Mouse (Mus musculus): ENCODE data around the gene Upk2. TPM values are rescaled to one million over a fixed set of nuclear protein-coding genes. Genes with fewer than 3 reads are reported as not detected.

Upk2 gene
- not detected for polyA plus RNA-seq (2017; shearing (Covaris generic))

DNA sequence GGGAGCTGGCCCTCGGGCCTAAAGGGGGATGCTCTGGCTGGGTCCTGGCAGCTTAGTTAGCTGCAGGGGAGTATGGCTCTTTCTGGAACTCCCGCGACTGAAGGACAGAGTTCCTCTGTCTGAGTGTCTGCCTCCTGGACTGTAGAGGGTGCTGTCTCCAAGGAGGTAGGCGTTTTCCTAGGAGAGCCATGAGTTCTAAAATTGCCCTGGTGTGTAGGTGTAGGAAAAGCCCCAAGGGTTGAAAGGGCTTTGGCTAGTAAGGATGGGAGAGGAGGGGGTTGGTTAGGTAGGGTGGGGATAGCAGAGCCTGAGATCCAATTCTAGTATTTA is at the start of gene Upk2:
Gene Upk2, minus strand, starts transcription at position 86 of the 330 bp plus-strand sequence.

GRCm38 (mm10) chr9:44482552-44482951 is 27.8 kb upstream of the Upk2 start, which contains the start of gene Bcl9l:
Gene Bcl9l, plus strand, starts transcription at chr9:44482825.

GRCm38 (mm10) chr9:44440961-44441360 is 13.8 kb downstream of the Upk2 start, which contains the start of gene Foxr1:
Gene Foxr1, minus strand, starts transcription at chr9:44441136.

GRCm38 (mm10) chr9:44418519-44419385 is 36.0 kb downstream of the Upk2 start, which contains the start of gene Ccdc84:
Gene Ccdc84, minus strand, starts transcription at chr9:44418569.

GRCm38 (mm10) chr9:44406906-44407751 is 47.6 kb downstream of the Upk2 start, which contains the start of the genes Rps25 and Trappc4:
Gene Rps25, plus strand, starts transcription at chr9:44407139.
Gene Trappc4, minus strand, starts transcription at chr9:44407600.

Other genes with a start within 250 kb of the Upk2 start
- gene Cbl, start 220.9 kb downstream of the Upk2 start, polyA plus RNA-seq (2017; shearing (Covaris generic)), result 47.6 TPM
- not detected for gene Ccdc153, start 214.3 kb downstream of the Upk2 start, polyA plus RNA-seq (2017; shearing (Covaris generic))
- gene Pdzd3, start 203.5 kb downstream of the Upk2 start, polyA plus RNA-seq (2017; shearing (Covaris generic)), result not detected
- gene Nlrx1, start 186.4 kb downstream of the Upk2 start, polyA plus RNA-seq (2017; shearing (Covaris generic)), result 11.3 TPM
- not detected for gene Abcg4, start 166.4 kb downstream of the Upk2 start, polyA plus RNA-seq (2017; shearing (Covaris generic))
- 27.3 TPM for gene Hinfp, start 149.3 kb downstream of the Upk2 start, polyA plus RNA-seq (2017; shearing (Covaris generic))
- gene C2cd2l, start 134.7 kb downstream of the Upk2 start, polyA plus RNA-seq (2017; shearing (Covaris generic)), result 17.6 TPM
- gene Dpagt1, start 129.0 kb downstream of the Upk2 start, polyA plus RNA-seq (2017; shearing (Covaris generic)), result 18.8 TPM
- gene H2afx, start 120.3 kb downstream of the Upk2 start, polyA plus RNA-seq (2017; shearing (Covaris generic)), result 66.8 TPM
- gene Hmbs, start 110.7 kb downstream of the Upk2 start, polyA plus RNA-seq (2017; shearing (Covaris generic)), result 37.2 TPM
- gene Vps11, start 93.3 kb downstream of the Upk2 start, polyA plus RNA-seq (2017; shearing (Covaris generic)), result 67.2 TPM
- 15.6 TPM for gene Hyou1, start 75.5 kb downstream of the Upk2 start, polyA plus RNA-seq (2017; shearing (Covaris generic))
- 31.0 TPM for gene Slc37a4, start 58.1 kb downstream of the Upk2 start, polyA plus RNA-seq (2017; shearing (Covaris generic))
- gene Rps25, start 47.8 kb downstream of the Upk2 start, polyA plus RNA-seq (2017; shearing (Covaris generic)), result 1,839 TPM
- 135 TPM for gene Trappc4, start 47.4 kb downstream of the Upk2 start, polyA plus RNA-seq (2017; shearing (Covaris generic))
- 63.3 TPM for gene Ccdc84, start 36.4 kb downstream of the Upk2 start, polyA plus RNA-seq (2017; shearing (Covaris generic))
- gene Foxr1, start 13.8 kb downstream of the Upk2 start, polyA plus RNA-seq (2017; shearing (Covaris generic)), result not detected
- 28.8 TPM for gene Bcl9l, start 27.8 kb upstream of the Upk2 start, polyA plus RNA-seq (2017; shearing (Covaris generic))
- 41.1 TPM for gene Cxcr5, start 106.9 kb upstream of the Upk2 start, polyA plus RNA-seq (2017; shearing (Covaris generic))
- gene Ddx6, start 149.9 kb upstream of the Upk2 start, polyA plus RNA-seq (2017; shearing (Covaris generic)), result 35.7 TPM
- not detected for gene Treh, start 218.3 kb upstream of the Upk2 start, polyA plus RNA-seq (2017; shearing (Covaris generic))

Data from CD4-positive, CD25-positive, alpha-beta regulatory T cell (primary cell).